Mouse (Mus musculus) macrophage (primary cell): ENCODE results near the gene Acin1. TPM values are rescaled to one million over a fixed set of nuclear protein-coding genes. Genes with fewer than 3 reads are reported as not detected.

Experiments used
- H3K27ac ChIP-seq: fragments of 350-480 bp; formaldehyde crosslinking; 2 replicates; pipeline ENCODE4 v1.9.0; 2021
- H3K36me3 ChIP-seq: fragments of 350-480 bp; formaldehyde crosslinking; 2 replicates; pipeline ENCODE4 v1.9.0; 2021; ENCODE audit errors: inconsistent target
- H3K4me3 ChIP-seq: fragments of 350-480 bp; formaldehyde crosslinking; 2 replicates; pipeline ENCODE4 v1.9.0; 2021; ENCODE audit errors: inconsistent target
- H3K79me2 ChIP-seq: fragments of 350-480 bp; formaldehyde crosslinking; 2 replicates; pipeline ENCODE4 v1.9.0; 2021; ENCODE audit errors: inconsistent target
- WGBS: methylation state at CpG from one replicate; pipeline ENCODE4 v1.1.7; 2026; ENCODE audit warnings: inconsistent platforms; ENCODE audit not compliant: missing documents; 5-methylcytosine and 5-hydroxymethylcytosine counted together
- polyA plus RNA-seq: library from polyadenylated mRNA; stranded (reverse); fragments of 250-400 nt; gene quantifications from 3 replicates; pipeline ENCODE4 v1.2.4, GENCODE M21; 2018; ENCODE audit warnings: inconsistent platforms

The Acin1 gene
- polyA plus RNA-seq, 1 experiment from 2014 or later = 195 TPM

DNA sequence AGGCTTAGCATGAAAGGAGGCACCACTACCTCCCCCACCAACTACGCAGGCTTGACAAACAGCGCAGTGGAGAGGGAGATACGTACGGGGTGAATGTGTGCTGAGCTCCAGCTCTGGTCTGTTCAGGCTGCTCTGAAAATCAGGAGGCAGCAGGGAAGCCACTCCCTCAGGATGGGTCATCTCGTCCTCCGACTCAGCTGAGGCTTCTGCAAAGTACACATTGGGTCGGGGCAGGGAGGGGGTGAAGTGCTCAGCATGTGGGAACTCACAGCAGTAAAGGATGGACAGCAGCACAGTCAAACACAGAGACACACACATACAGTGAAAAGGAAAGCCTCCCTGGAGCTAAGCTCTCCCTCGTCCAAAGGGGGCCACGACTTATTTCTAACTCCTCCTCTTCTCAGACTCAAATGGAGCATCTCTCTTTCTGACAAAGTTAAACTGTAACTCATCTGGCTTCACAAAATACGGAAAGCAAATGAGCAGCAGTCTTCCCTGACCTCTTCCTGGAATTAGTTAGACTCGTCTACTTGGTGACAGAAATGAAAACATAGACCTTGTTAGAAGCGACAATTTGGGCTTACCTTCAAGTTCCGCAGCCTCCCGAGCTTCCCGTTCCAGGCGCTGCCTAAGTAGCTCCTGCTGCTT lies 8.0 kb downstream of the Acin1 start:
- peaks cover 71% of the 10 kb centered on the region for H3K36me3 ChIP-seq
- WGBS = 96% methylated on average over 16 of the region's 16 CpGs
- H3K4me3 ChIP-seq = no peak overlapping the region
- no peak overlapping the region for H3K27ac ChIP-seq
- H3K79me2 ChIP-seq = peaks cover 72% of the 10 kb centered on the region

DNA sequence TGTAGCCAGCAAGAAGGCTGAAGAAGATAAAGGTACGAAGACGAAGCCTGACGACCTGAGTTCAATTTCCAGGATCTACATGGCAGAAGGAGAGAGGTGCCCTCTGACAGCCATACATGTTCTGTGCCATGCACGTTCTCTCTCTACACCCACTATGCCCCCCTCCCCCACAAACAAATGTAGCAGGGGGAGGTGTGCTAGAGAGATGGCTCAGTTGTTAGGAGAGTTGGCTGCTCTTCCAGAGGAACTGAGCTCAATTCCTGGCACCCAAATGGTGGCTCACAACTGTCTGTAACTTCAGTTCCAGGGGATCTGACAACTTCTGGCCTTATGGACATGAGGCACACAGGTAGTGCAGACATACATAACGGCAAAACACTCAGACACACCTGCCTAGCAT lies 10.4 kb downstream of the Acin1 start:
- 96% methylated on average over 5 of the region's 5 CpGs for WGBS
- H3K27ac ChIP-seq = no peak overlapping the region
- no peak overlapping the region for H3K4me3 ChIP-seq
- H3K36me3 ChIP-seq = peaks cover 68% of the 10 kb centered on the region
- peaks cover 71% of the 10 kb centered on the region for H3K79me2 ChIP-seq

- Histone ChIP-seq H3K4me3 (no peak overlapping the region), H3K79me2 (peaks cover 70% of the 10 kb centered on the region; the same call in 1 of the 2 replicates), H3K27ac (no peak overlapping the region), H3K36me3 (peaks cover 60% of the 10 kb centered on the region)
- WGBS = 35% methylated on average over 2 of the region's 2 CpGs
Measured at GRCm38 (mm10) chr14:54674317-54674716, 12.4 kb downstream of the Acin1 start.

GRCm38 (mm10) chr14:54669381-54669780 lies 17.4 kb downstream of the Acin1 start:
- 65% methylated on average over 4 of the region's 4 CpGs for WGBS
- Histone ChIP-seq H3K4me3 (no peak overlapping the region), H3K79me2 (peaks cover 63% of the 10 kb centered on the region; the same call in 1 of the 2 replicates), H3K36me3 (peaks cover 50% of the 10 kb centered on the region), H3K27ac (no peak overlapping the region)

- H3K36me3 ChIP-seq = peaks cover 82% of the 10 kb centered on the region
- peaks cover 18% of the 10 kb centered on the region; the same call in 1 of the 2 replicates for H3K79me2 ChIP-seq
- WGBS = 94% methylated on average over 10 of the region's 10 CpGs
Measured at GRCm38 (mm10) chr14:54664477-54665222, 22.1 kb downstream of the Acin1 start.

DNA sequence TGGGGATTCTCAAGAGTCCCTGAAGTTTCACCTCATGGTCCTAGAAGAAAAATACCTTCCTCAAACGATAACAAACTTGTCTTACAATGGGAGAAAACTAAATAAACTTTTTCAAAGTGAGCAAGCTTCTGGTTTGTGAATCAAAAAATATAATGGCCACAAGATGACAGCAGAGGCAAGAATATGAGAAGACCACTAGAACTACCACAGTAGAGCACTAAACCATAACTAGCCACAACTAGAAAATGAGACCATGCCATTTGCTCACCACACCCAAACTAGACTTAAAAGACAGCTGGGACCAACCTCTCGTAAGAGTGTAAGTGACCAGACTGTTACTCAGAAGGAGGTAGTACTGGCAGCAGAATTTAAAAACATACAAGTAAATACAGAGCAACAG lies 26.7 kb downstream of the Acin1 start:
- Histone ChIP-seq H3K4me3 (no peak overlapping the region), H3K36me3 (peaks cover 94% of the 10 kb centered on the region), H3K79me2 (no peaks in the 10 kb centered on the region; the same call in 1 of the 2 replicates), H3K27ac (no peak overlapping the region)
- 96% methylated on average over 2 of the region's 2 CpGs for WGBS

More at GRCm38 (mm10) chr14:54664477-54665222, 22.1 kb downstream of the Acin1 start:
- Histone ChIP-seq H3K4me3 (no peak overlapping the region), H3K27ac (no peak overlapping the region)

GRCm38 (mm10) chr14:54653496-54653895 lies 33.2 kb downstream of the Acin1 start:
- peak overlapping the region; percentile 72 for H3K27ac ChIP-seq
- H3K4me3 ChIP-seq = peak overlapping the region; percentile 93
- 1% methylated on average over 12 of the region's 12 CpGs for WGBS
- H3K36me3 ChIP-seq = peaks cover 55% of the 10 kb centered on the region
- H3K79me2 ChIP-seq = peaks cover 45% of the 10 kb centered on the region

GRCm38 (mm10) chr14:54652787-54653186 lies 33.9 kb downstream of the Acin1 start:
- 5% methylated on average over 7 of the region's 7 CpGs for WGBS
- H3K4me3 ChIP-seq = peak overlapping the region; percentile 93
- peaks cover 55% of the 10 kb centered on the region for H3K36me3 ChIP-seq
- H3K27ac ChIP-seq = peak overlapping the region; percentile 72
- peaks cover 48% of the 10 kb centered on the region for H3K79me2 ChIP-seq

DNA sequence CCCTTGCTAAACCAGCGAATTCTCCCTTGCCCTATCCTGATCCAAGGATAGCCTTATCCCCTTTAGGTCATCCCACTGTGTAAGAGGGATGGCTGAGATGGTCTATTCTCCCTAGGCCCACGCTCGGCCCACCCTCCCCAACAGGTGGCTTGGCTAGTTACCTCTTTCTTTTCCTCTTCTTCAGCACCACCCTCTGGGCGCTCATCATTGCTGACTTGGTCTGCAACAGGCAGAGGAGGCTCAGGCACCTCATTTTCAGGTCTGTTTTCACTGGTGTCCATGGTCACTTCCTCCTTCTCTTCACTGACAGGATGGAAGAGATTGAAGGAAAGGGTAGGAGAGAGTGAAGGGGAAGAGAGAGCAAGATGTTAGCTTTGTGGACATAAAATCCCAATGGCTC lies 35.2 kb downstream of the Acin1 start:
- peaks cover 46% of the 10 kb centered on the region for H3K36me3 ChIP-seq
- H3K4me3 ChIP-seq = no peak overlapping the region

GRCm38 (mm10) chr14:54650621-54651454 lies 35.9 kb downstream of the Acin1 start:
- 58% methylated on average over 16 of the region's 23 CpGs for WGBS
- Histone ChIP-seq H3K4me3 (no peak overlapping the region), H3K36me3 (peaks cover 47% of the 10 kb centered on the region), H3K79me2 (peaks cover 48% of the 10 kb centered on the region), H3K27ac (no peak overlapping the region)

More for the DNA sequence above, 35.2 kb downstream of the Acin1 start:
- 79% methylated on average over 4 of the region's 4 CpGs for WGBS
- Histone ChIP-seq H3K79me2 (peaks cover 48% of the 10 kb centered on the region), H3K27ac (no peak overlapping the region)

- Histone ChIP-seq H3K27ac (no peak overlapping the region), H3K36me3 (peaks cover 69% of the 10 kb centered on the region), H3K4me3 (no peak overlapping the region), H3K79me2 (peaks cover 39% of the 10 kb centered on the region)
- 95% methylated on average over 4 of the region's 4 CpGs for WGBS
Measured at GRCm38 (mm10) chr14:54647900-54648299, 38.8 kb downstream of the Acin1 start.

- H3K36me3 ChIP-seq = peaks cover 74% of the 10 kb centered on the region
Measured at GRCm38 (mm10) chr14:54646898-54647636, 39.7 kb downstream of the Acin1 start.

DNA sequence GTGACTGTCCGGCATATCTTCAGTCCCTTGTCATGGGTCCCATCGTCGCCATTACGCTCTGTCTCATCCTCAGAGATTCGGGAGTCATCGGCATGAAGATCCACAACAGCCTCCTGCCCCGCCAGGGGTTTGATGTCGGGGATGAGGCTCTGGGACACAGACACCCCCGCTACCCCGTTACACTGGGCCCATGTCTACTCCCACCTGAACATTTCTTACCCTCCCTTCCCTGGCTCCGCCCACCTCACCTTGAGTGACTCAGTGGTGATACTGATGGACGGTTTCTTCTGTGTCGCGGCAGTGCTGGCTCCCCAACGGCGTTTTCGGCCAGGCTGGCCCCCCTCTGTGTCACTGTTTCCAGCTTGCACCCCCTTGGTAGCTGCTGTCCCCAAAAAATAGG lies 40.3 kb downstream of the Acin1 start:
- 97% methylated on average over 17 of the region's 17 CpGs for WGBS
- Histone ChIP-seq H3K4me3 (no peak overlapping the region), H3K79me2 (peaks cover 28% of the 10 kb centered on the region), H3K27ac (no peak overlapping the region), H3K36me3 (peaks cover 74% of the 10 kb centered on the region)

More at GRCm38 (mm10) chr14:54646898-54647636, 39.7 kb downstream of the Acin1 start:
- 95% methylated on average over 8 of the region's 8 CpGs for whole genome bisulfite sequencing
- no peak overlapping the region for H3K4me3 ChIP-seq
- no peak overlapping the region for H3K27ac ChIP-seq
- H3K79me2 ChIP-seq = peaks cover 30% of the 10 kb centered on the region

DNA sequence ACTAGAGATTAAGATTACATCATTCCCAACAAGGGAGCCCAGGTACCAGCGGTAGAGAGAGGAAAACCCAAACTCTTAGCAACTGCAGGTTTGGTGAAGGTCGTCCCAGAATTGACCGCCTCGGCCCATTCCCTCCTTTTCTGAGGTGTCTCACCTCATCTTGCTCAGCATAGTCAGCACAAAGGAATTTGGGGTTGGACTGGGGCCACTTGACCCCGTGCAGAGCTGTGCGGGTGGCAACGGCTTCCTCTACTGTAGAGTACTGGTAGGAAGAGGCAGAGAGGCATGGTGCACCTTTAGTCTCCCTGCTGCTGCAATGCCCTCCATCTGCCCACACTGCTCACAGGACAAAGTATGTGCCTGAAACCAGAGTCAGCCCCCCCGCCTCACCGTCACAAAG lies 42.4 kb downstream of the Acin1 start:
- Histone ChIP-seq H3K36me3 (peaks cover 57% of the 10 kb centered on the region), H3K79me2 (peaks cover 11% of the 10 kb centered on the region), H3K27ac (no peak overlapping the region), H3K4me3 (no peak overlapping the region)
- 92% methylated on average over 9 of the region's 9 CpGs for WGBS
